Mouse (Mus musculus) kidney, adult 2 months (tissue): Measurements from ENCODE around the gene Grip1. TPM values are rescaled to one million over a fixed set of nuclear protein-coding genes. Genes with fewer than 3 reads are reported as not detected.

Source experiments
- DNase-seq: peaks from one replicate; pipeline ENCODE4 v3.0.0; 2021
- H3K27ac ChIP-seq: fragments of 200-500 bp; 2 replicates; pipeline ENCODE4 v1.5.1; 2012; ENCODE audit warnings: low read depth, low read length, control low read depth, inconsistent platforms; ENCODE audit not compliant: insufficient read depth
- H3K27me3 ChIP-seq: fragments of 200-500 bp; replicated peaks from 2 replicates; pipeline ENCODE4 v1.6.1; 2012; ENCODE audit warnings: mild to moderate bottlenecking, moderate library complexity, low read length, inconsistent platforms; ENCODE audit not compliant: control insufficient read depth, insufficient read depth
- H3K36me3 ChIP-seq: fragments of 200-500 bp; 2 replicates; pipeline ENCODE4 v1.6.1; 2012; ENCODE audit warnings: mild to moderate bottlenecking, moderate library complexity, low read length, inconsistent platforms; ENCODE audit not compliant: control insufficient read depth, insufficient read depth
- H3K4me1 ChIP-seq: fragments of 200-500 bp; 2 replicates; pipeline ENCODE4 v1.6.1; 2011; ENCODE audit warnings: low read length; ENCODE audit not compliant: control insufficient read depth, insufficient read depth
- H3K4me3 ChIP-seq: fragments of 200-500 bp; 2 replicates; pipeline ENCODE4 v1.5.1; 2011; ENCODE audit warnings: mild to moderate bottlenecking, low read depth, low read length, control low read depth; ENCODE audit not compliant: insufficient read depth
- CTCF ChIP-seq: fragments of 200-500 bp; conservative IDR thresholded peaks from 2 replicates; pipeline ENCODE4 v1.5.1; 2011; ENCODE audit warnings: low read depth, mild to moderate bottlenecking, control low read depth, low read length, moderate library complexity, mixed read lengths; ENCODE audit not compliant: insufficient read depth, insufficient read length
- POLR2A ChIP-seq: fragments of 200-500 bp; IDR thresholded peaks from one replicate; pipeline ENCODE4 v1.6.1; 2011; ENCODE audit warnings: low read depth, low read length, control low read depth
- WGBS: fragments of 180-500 bp; shearing (Covaris S2); methylation state at CpG from one replicate; pipeline ENCODE4 v1.1.7; 2018; 5-methylcytosine and 5-hydroxymethylcytosine counted together
- polyA plus RNA-seq: library from polyadenylated mRNA; depleted of rRNA; stranded (reverse); fragments of >200 nt; gene quantifications from 2 replicates; pipeline ENCODE4 v1.2.3, GENCODE M21; 2012

The Grip1 gene
- polyA plus RNA-seq, 1 experiment = 2.7 TPM

- Histone ChIP-seq H3K4me3 (no peak overlapping the region), H3K27me3 (no peaks in the 10 kb centered on the region), H3K4me1 (no peaks in the 10 kb centered on the region), H3K36me3 (no peaks in the 10 kb centered on the region), H3K27ac (no peak overlapping the region)
- 62% methylated on average over 11 of the region's 11 CpGs for WGBS
- no peak for DNase-seq
- TF ChIP-seq CTCF = no peak
- TF ChIP-seq POLR2A = no peak
Observed at GRCm38 (mm10) chr10:119423821-119424534, 29.7 kb upstream of the Grip1 start.

GRCm38 (mm10) chr10:119427653-119428052, 26.0 kb upstream of the Grip1 start:
- Histone ChIP-seq H3K36me3 (no peaks in the 10 kb centered on the region), H3K4me1 (no peaks in the 10 kb centered on the region), H3K27ac (no peak overlapping the region), H3K27me3 (no peaks in the 10 kb centered on the region), H3K4me3 (no peak overlapping the region)
- no peak for DNase-seq
- WGBS = 89% methylated on average over 7 of the region's 7 CpGs
- no peak for TF ChIP-seq POLR2A
- no peak for TF ChIP-seq CTCF

- Histone ChIP-seq H3K27me3 (no peaks in the 10 kb centered on the region), H3K27ac (no peak overlapping the region), H3K36me3 (no peaks in the 10 kb centered on the region), H3K4me1 (no peaks in the 10 kb centered on the region), H3K4me3 (no peak overlapping the region)
- no peak for DNase-seq
- TF ChIP-seq POLR2A = no peak
- no peak for TF ChIP-seq CTCF
- 76% methylated on average over 7 of the region's 7 CpGs for WGBS
Observed at GRCm38 (mm10) chr10:119428106-119428505, 25.5 kb upstream of the Grip1 start.

GRCm38 (mm10) chr10:119430240-119430639, 23.4 kb upstream of the Grip1 start:
- WGBS = 89% methylated on average over 7 of the region's 7 CpGs
- Histone ChIP-seq H3K27me3 (no peaks in the 10 kb centered on the region), H3K36me3 (no peaks in the 10 kb centered on the region), H3K27ac (no peak overlapping the region), H3K4me1 (no peaks in the 10 kb centered on the region), H3K4me3 (no peak overlapping the region)
- DNase-seq = no peak
- TF ChIP-seq CTCF (no peak), POLR2A (no peak)

GRCm38 (mm10) chr10:119431801-119432200, 21.8 kb upstream of the Grip1 start:
- Histone ChIP-seq H3K27me3 (no peaks in the 10 kb centered on the region), H3K36me3 (no peaks in the 10 kb centered on the region), H3K27ac (no peak overlapping the region), H3K4me1 (no peaks in the 10 kb centered on the region), H3K4me3 (no peak overlapping the region)
- DNase-seq = no peak
- TF ChIP-seq POLR2A (no peak), CTCF (no peak)
- WGBS = 82% methylated on average over 6 of the region's 6 CpGs

- no peaks in the 10 kb centered on the region for H3K4me1 ChIP-seq
- H3K27ac ChIP-seq = no peak overlapping the region
- DNase-seq = no peak
- TF ChIP-seq CTCF (no peak), POLR2A (no peak)
- H3K36me3 ChIP-seq = no peaks in the 10 kb centered on the region
- no peaks in the 10 kb centered on the region; the same call in 1 of the 2 replicates for H3K27me3 ChIP-seq
- WGBS = 76% methylated on average over 7 of the region's 7 CpGs
- H3K4me3 ChIP-seq = no peak overlapping the region
Observed at GRCm38 (mm10) chr10:119435818-119436217, 17.8 kb upstream of the Grip1 start.

GRCm38 (mm10) chr10:119437319-119437718, 16.3 kb upstream of the Grip1 start:
- no peaks in the 10 kb centered on the region; the same call in 1 of the 2 replicates for H3K27me3 ChIP-seq
- H3K36me3 ChIP-seq = no peaks in the 10 kb centered on the region
- WGBS = 77% methylated on average over 3 of the region's 3 CpGs
- TF ChIP-seq CTCF = no peak
- no peak for TF ChIP-seq POLR2A
- H3K4me1 ChIP-seq = no peaks in the 10 kb centered on the region
- H3K4me3 ChIP-seq = no peak overlapping the region
- no peak overlapping the region for H3K27ac ChIP-seq
- DNase-seq = no peak

- Histone ChIP-seq H3K4me1 (no peaks in the 10 kb centered on the region), H3K36me3 (no peaks in the 10 kb centered on the region), H3K4me3 (no peak overlapping the region), H3K27me3 (no peaks in the 10 kb centered on the region; the same call in 1 of the 2 replicates), H3K27ac (no peak overlapping the region)
- WGBS = 35% methylated on average over 6 of the region's 6 CpGs
- TF ChIP-seq POLR2A = no peak
- no peak for TF ChIP-seq CTCF
- no peak for DNase-seq
Observed at GRCm38 (mm10) chr10:119441743-119442142, 11.9 kb upstream of the Grip1 start.
